Mouse (Mus musculus) embryonic fibroblast, embryonic 13.5 days (primary cell): ENCODE measurements around the gene Prf1.

Source experiments
- CTCF ChIP-seq: IDR thresholded peaks from 2 replicates; pipeline ENCODE4 v1.5.1; 2011; ENCODE audit warnings: mild to moderate bottlenecking, control low read depth, low read length, moderate library complexity, borderline replicate concordance; ENCODE audit not compliant: insufficient read depth
- POLR2A ChIP-seq: IDR thresholded peaks from 2 replicates; pipeline ENCODE4 v1.6.1; 2011; ENCODE audit warnings: low read depth, mild to moderate bottlenecking, control low read depth, low read length, moderate library complexity

GRCm38 (mm10) chr10:61328927-61329326 lies 31.3 kb downstream of the Prf1 start:
- no peak for TF ChIP-seq CTCF
- no peak for TF ChIP-seq POLR2A
